Mouse (Mus musculus) cerebellum, adult 2 months (tissue): ENCODE data around the gene Zfp62.
"Not testable (repeated sequence)": the region's sequence is repeated elsewhere in the genome, so short reads cannot be mapped to it uniquely, and the experiment has no call there.

Experiments used
- CTCF ChIP-seq: fragments of 200-500 bp; IDR thresholded peaks from 2 replicates; pipeline ENCODE4 v1.5.1; 2011; ENCODE audit warnings: low read depth, mild to moderate bottlenecking, control low read depth, low read length, moderate library complexity, borderline replicate concordance; ENCODE audit not compliant: insufficient read depth
- POLR2A ChIP-seq: fragments of 200-500 bp; IDR thresholded peaks from 2 replicates; pipeline ENCODE4 v1.6.1; 2011; ENCODE audit warnings: low read length, control low read depth, borderline replicate concordance; ENCODE audit not compliant: insufficient read depth

DNA sequence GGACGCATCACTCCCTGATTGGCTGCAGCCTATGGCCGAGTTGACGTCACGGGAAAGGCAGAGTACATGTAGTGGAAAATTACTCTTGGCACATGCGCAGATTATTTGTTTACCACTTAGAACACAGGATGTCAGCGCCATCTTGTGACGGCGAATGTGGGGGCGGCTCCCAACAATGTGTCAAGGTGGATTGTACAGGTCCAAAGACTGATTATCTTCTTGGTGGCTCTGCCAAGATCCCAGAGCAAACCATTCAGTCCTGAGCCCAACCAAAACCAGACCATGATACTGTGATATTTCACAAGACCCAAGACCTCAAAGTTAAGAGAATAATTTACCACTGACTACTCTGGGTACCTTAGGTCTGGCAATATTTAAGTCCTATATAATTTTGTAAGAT is 8.3 kb upstream of the Zfp62 start:
- TF ChIP-seq CTCF, POLR2A: not testable (repeated sequence)
